Mouse (Mus musculus) heart, postnatal 0 days (tissue): Measurements from ENCODE around the gene Rhot2.

Source experiments
- CTCF ChIP-seq: IDR thresholded peaks from 2 replicates; pipeline ENCODE4 v1.5.1; 2016; ENCODE audit warnings: antibody characterized with exemption, control low read depth, low read depth
- EP300 ChIP-seq: IDR thresholded peaks from 2 replicates; pipeline ENCODE4 v1.6.1; 2016; ENCODE audit warnings: antibody characterized with exemption, low read depth

GRCm38 (mm10) chr17:25808789-25809605, 35.7 kb downstream of the Rhot2 start, which contains the start of gene Fbxl16:
- TF ChIP-seq CTCF (0 out of 2 replicates have a peak, but pooled peaks have one; percentile 7), EP300 (no peak)
